Mouse (Mus musculus) A20 (cell line): Measurements from ENCODE around the gene Klhl29.

Source experiments
- DNase-seq: peaks from one replicate; pipeline ENCODE4 v3.0.0-alpha.2; 2011; ENCODE audit warnings: low read depth, low spot score

Klhl29 gene

DNA sequence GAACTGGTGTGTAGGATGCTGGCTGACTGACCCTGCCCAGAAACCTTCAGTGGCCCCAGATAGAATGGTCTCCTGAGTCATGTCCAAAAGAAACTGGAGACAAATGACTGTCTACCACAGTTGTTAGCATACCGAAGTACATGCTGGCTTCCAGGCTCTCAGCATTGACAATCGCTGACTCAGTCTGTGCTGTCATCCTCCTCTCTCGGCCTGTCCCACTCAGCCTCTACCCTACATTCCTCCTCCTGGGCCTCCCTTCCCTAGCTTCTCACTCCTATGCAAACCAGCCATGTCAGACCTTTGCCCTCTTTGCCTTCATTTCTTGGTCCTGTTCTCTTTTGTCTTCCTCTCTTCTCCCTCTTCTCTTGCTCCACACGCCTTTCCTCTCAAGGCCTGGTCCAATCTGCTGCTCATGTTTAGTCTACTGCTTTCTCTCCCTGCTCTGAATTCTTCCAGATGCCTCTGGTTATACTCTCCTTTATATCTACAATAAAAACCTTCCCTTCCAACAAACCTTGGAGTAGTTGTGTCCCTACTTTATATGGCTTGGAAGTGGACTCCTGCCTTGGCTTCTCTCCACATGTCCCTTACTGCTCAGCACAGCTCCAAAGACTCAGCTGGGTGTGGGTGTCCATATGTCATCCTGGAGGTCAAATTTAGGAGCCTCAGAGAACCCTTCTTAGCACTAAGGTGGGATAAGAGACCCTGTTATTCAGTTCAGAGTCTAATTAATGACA is 121.1 kb downstream of the Klhl29 start:
- no peak for DNase-seq

DNA sequence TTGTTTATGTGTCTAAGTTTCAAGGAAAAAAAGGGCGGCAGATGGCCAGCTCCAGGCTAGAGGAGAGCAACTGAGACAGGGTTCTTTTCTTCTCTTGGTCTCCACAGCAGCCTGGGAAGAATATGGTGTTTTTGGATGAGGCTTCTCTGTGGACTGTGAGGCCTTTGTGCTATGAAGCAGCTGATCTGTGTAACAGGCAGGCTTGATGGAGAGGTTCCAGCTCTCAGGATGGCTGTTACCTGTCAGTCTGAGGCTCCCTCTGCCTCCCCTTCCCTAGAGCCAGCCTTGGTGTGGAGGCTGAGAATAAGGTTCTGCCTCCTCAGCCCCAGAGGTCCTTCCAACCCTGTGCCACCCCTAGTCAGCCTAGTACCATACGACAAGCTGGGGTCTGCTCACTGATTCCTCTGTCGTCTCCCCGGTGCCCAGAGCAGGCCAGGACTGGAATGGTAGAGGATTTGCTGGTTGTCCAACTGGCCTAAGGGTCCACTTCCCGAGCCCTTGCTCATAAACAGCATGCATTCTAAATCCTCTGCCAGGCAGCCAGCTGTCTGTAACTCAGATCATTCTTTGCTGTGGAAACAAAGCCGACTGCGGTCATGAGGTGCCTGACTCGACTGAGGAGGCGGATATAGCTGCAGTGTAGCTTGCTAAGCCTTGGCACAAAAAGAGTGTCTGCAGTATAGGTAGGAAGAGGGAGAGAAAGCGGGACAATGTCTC is 122.0 kb downstream of the Klhl29 start:
- no peak for DNase-seq

DNA sequence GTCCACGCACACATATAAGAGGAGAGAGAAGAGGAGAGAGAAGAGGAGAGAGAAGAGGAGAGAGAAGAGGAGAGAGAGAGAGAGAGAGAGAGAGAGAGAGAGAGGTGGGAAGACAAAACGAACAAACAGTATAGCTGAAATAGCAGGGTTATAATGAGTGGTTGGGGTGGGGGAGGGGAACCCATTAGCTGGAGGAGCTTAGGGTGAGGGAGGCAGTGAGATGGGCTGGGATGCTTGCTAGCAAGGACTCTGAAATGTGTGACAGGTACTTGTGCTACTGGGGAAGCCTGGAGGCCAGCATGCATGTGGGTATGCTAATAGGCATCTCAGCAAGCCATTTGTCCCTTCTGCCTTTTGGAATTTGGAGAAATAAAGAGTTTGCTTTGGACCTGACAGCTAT is 122.9 kb downstream of the Klhl29 start:
- DNase-seq, result no peak

DNA sequence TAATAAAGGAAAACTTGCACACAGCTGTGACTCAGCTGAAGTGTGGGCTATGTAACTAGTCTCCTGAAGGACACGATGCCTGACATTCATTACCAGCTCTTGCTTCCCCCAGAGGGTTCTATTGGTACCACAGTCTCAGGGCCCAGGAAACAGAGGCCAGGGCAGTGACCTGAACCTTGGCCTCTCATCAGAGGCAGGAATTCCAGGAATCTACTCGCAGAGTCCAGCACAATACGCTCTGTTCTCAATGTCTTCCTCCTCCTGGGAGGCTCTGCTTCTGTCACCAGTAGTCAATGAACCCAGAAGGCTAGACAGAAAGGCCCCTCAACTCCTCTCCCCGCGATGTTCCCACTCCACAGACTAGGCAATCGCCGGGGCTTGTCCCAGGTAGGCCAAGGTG is 125.4 kb downstream of the Klhl29 start:
- no peak for DNase-seq

DNA sequence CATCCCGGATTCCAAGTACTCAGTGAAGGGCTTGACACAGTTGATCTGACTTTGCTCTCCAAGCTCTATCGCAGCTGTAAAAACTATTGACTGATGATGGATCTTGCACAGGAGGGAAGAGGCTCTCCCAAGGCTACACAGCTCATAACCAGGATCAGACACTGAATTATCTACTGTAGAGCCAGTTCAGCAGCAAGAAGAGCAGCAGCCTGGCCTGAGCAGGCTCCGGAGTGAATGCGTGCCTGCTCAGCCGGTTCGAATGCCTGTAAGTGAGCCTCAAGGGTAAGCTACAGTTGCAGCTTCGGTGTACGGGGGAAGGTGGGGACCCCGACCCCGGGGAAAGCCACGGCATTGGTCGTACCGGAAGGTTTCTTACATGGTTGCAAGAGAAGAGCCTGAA is 126.4 kb downstream of the Klhl29 start:
- DNase-seq, result no peak

DNA sequence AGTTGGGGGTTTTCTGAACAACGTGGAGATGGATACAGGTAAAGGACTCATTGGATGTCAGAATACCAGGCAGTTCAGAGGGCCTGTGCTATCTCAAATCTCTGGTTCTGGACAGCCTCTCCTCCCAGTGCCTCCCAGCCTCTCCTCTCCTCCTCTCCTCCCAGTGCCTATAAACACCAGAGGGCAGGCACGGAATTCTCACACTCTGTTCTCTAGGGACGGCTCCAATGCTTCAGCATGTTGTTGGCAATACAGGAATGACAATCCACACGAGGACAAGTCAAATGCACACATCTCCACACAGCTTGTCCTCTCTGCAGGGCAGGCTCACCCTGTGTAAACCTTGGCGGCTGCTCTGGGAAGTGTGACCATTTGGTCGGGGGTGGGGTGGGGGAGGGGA is 128.0 kb downstream of the Klhl29 start:
- no peak for DNase-seq

DNA sequence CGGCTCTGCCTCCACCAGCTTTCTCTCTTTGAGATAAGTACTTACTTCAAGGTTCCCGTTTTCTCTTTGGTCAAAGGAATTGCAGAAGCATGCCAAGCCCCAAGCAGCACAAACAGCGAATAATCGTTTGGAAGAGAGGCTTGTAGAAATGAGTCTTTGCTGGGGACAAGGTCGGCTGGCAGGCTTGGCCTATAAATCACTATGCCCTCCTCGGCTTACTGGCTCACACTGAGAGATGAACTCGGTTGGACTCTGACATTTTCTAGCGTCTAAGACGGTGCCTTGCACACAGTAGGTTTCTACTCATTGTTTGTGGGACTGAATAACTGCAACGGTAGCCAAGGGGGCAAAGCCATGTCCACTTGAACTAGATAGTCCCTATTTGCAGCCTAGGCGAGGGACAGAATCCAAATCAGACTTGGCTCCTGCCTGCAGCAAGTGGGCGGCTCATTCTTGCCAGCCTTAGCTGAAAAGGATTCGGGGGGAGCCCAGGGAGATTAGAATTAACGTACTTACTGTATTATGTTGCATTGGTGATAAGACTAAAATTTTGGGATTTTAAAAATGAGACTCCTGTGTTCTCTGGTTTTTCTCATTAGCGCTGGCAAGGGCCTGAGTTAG is 128.7 kb downstream of the Klhl29 start:
- no peak for DNase-seq

DNA sequence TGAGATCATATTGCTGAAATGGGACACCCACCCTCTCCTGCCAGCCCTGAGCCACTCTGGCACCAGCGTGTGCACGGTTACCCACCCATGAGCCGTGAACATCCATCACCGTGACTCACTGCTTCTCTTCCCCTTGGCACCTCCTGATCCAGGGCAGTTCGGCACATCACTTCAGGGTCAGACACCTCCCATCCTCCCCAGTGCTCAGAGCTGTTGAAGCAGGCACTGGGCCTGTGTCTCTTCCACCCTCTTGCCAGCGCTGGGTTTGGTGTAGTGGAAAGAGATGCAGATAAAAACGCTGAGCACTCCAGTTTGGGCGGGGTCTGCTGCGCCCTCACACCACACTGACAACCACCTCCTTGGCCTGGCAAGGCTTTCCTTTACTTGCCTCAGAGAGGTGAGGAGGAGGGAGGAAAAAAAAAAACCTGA is 129.3 kb downstream of the Klhl29 start:
- DNase-seq, result no peak

DNA sequence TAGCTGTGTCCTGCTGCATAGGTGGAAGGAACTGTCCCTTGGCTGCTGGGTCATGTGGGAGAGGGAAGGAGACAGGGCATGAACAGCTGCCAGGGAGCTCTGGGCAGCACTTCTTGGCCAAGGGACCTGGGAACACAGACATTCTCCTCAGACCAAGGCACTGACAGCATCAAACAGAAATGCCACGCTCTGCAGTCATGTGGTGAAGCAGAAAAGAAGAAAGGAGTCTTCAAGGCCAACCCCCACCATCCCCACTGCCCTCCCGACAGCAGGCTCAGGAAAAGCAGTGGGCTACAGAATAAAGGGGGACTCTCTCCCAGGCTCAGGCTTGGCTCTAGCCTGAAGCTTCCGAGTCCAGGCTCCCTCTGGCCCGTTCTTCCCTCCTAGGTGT is 130.3 kb downstream of the Klhl29 start:
- DNase-seq, result no peak

DNA sequence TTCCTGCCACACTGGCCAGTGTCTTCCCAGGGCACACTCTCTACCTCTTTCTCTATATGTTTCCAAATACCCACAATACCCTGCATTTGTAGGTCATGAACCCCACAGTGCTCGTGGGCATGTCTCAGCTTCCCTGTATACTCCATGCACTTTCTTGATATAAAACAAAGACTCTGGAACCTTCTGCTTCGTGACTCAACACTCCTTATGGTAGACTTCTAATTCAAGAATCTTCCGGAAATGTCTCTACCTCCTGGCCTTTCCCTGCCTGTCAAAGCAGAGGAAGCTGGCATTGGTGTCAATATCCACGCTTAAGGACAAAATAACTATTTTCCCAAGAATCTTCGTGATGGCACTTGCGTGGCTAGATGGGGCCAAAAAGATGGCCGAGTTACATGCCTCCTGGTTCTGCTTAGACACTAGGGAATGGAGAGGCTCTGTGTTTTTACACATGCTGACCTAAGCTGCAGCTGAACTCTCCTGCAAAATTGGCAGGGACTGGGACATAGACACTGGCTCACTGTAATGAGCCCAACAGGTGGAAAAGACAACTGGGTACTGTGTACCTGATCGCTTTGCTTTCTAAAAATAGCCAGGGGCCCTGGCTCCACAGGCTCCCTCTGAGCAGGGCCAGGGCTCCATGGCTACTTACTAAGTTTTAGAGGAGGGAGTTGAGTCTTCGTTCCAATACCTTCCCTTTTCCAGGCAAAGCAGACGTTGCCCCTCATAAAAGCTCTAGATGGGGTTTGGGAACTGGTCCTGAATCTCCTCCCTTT is 130.9 kb downstream of the Klhl29 start:
- DNase-seq, result no peak

DNA sequence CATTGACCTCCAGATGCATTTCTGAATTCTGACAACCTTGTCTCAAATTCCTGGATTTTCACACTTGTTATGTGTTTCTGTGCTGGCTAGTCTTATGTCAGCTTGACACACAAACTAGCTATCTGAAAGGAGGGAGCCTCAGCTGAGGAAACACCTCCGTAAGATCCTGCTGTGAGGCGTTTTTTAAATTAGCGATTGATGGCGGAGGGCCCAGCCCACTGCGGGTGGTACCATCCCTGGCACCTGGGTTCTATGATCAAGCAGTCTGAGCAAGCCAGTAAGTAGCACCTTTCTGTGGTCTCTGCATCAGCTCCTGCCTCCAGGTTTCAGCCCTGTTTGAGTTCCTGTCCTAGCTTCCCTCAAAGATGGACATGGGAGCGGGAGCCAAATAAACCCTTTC is 131.6 kb downstream of the Klhl29 start:
- DNase-seq, result no peak

DNA sequence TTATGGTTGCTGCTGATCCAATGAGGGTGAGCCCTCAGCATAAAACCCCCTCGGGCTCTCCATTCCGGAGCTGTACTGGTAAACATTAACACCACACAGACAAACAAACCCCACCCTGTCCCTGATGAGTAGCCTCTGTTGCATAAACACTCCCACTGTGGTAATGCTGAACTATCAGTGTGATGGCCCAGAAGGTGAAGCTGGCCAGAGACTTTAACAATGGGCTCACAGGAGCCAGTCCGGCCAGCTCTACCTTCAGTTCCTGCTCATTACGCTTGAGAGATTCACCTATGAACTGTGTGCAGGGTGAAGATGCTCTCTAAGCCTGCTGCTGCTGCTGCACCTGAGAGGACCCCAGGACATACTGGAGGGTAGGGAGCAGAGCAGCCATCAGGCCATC is 132.0 kb downstream of the Klhl29 start:
- no peak for DNase-seq

DNA sequence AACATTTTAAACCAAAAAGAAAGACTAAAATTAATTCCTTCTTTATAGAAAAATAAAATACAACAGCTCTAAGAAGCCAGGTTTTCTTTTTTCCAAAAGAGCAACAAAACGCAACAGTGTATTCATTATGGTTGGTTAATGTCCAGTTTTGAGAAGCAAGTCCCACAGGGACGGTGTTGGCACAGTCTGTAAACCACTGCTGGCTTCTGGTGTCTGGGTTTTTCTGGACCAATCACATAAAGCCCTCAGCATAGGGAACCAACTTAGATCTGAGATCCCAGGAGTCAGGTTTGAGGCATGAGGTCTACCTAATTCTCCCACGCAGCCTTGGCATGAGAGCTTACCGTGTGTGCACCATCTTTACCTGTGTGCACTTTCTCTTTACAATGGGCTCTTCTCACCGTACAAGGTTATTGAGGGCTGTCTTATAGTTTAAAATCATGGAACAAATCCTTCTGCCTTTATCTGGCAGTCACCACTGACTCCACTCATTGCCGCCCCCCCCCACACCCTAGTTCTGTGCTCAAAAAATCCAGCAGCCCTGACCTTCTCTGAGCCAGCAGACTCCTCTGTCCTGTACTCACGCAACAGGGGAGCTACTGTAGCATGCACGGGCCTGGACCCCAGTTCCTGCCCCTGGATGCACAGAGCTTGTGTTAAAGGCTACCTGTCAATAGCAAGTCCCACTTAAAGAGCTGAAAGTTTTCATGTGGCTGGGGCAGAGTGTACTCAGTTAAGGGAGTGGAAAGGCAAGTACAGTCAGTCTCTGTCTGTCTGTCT is 132.7 kb downstream of the Klhl29 start:
- no peak for DNase-seq

DNA sequence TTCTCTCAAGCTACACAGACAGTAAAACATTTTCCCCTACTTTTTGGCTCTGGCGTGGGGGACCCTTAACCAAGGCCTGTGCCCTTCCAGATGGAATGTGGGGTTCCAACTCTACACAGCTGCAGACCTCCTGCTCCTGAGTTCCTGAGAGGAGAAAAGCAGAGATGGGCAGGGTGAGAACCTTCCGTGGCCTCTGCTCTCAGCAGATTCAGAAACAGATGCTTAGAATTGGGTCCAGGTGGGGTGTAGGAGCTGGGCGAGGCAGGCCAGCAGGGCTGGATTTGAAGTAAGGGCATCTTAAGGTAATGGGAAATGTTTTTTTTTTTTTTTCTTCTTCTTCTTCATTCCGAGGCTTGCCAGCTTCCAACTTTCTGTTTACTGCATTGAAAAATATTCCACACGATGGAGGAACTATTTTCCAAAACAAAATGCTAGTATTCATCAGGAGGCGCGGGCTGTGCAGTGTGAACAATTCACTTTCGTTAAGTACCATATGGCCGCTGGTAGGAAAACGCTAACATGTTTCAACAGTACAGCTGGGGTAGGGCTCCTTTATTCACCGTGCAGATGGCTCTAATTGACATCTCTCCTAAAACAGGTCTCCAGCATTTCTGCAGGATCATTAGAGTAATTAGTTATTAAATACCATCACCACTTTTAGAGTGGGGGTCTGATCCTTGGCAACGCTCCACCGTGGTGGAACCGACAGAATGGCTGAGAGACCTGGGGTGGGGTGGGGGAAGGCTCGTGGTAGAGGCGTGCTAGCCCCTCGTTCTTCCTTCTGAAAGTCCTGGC is 135.8 kb downstream of the Klhl29 start:
- no peak for DNase-seq

DNA sequence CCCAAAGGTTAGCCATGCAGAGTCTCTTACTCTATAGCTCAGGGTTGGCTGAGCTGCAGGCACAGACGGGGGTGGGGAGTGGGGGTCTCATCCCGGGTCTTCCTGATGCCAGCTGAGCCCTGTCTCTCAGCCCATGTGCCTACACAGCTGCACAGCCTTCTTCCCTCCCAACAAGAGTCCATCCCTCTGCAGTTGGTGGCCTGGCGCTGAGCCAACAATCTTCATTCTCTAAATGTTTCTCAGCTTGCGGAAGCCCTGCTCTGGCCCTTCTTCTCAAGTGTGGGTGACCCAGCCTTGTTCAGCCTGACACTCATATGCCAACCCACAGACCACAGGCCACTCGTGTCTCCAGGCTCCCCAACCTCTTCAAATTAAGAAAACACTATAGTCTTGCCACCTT is 138.4 kb downstream of the Klhl29 start:
- no peak for DNase-seq

DNA sequence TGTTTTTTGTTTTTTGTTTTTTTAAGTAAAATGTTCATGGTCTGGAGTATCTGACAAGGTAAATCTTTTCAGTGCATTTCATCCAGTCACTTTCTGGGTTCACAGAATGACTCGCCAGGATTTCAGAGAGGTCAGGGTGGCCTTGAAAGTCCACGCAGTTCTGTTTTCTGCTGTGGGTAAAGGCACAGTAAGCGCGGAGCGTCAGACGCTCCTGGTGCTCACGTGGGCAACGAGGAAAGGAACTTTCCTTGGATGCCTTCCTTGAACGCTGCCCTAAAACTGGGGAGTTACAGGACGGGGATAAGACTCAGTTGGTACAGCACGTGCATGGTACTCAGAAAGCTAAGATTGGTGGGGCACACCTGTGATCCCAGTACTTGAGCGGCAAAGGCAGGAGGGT is 139.9 kb downstream of the Klhl29 start:
- DNase-seq, result no peak

DNA sequence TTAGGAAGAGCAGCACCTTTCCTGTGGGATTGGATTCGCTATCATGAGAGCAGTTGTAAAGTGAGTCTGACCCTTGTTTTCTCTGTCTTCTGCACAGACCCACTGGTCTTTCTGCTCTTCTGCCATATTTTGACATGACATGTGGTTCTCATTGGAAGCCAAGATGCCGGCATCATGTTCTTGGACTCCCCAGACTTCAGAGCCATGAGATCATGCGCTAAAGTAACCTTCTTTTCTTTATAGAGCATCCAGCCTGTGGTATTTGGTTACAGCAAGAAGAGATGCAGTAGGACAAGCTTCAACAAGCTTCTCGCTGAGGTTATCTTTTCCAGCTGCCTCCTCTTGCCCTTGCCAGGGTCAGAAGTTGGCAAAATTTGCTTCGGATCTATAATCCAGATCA is 145.0 kb downstream of the Klhl29 start:
- no peak for DNase-seq

DNA sequence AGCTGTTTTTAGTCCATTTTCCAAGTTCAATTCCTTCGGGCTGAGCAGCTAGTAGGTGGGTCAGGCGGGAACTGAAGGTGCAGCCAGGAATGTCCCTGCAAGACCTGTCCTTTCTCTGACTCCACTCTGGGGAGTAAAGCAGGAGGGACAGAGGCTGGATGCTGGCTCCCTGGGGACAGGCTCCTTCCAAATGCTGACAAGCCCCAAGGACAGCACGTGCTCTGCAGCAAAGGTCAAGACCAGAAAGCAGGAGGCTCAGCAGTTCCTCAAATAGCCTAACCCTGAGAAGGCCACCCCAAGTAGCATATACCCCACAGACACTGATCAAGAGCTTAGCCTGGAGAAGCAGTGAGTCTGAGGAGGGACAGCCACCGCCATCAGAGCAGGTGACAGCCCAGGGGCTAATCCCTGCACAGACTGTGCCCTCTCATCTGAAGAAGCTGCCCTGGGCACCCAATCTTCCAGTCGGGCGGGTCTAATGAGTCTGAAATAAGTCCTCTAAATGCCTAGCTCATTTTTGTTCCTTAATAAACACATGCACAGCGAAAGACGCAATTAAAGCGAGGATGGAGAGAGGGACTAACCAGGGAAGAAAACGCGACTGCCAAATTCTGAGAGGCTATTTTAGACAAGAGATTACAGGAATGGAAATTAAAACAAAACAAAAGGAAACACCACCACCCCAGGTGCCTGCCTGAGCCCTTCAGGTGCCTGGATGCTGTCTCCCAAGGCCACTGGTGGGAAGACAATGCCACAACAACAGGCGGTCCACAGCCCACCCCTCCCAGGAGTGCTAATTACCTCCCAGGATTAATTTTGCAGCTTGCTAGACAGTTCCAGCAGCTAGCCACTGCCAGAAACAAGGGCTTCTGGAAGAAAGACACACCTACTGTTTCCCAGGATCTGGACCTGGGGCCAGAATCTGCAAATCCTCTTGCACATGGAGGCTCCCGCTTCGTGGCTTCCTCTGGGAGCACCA is 148.5 kb downstream of the Klhl29 start:
- no peak for DNase-seq

DNA sequence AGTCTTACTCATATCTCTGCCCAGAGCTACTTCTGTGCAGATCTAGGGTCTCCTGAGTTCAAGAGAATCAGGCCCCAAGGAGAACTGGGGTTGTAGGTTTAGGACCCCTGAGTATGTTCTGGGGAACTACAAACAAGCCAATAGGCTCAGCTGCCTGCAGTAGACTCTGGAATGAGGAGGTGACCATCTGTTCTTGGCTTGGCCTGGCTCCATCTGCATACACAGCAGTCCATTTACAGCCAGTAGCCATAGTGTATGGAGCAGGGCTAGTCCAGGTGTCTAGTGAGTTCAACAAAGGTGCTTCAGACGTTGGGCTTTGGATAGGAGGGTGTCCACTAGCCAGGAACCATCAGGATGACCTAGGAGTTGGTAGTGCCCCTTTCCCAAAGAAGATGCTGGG is 151.9 kb downstream of the Klhl29 start:
- no peak for DNase-seq
